Mouse (Mus musculus) heart, adult 2 months (tissue): ENCODE measurements around the gene Tas1r2. TPM values are rescaled to one million over a fixed set of nuclear protein-coding genes. Genes with fewer than 3 reads are reported as not detected.

Experiments used
- DNase-seq, 2 experiments: peaks; one replicate each; pipeline ENCODE4 v3.0.0; 2021
- H3K27ac ChIP-seq: fragments of 200-600 bp; 2 replicates; pipeline ENCODE4 v1.8.1; 2022
- H3K27me3 ChIP-seq: fragments of 200-500 bp; 2 replicates; pipeline ENCODE4 v1.6.1; 2012; ENCODE audit warnings: mild to moderate bottlenecking, low read length, inconsistent platforms, mixed read lengths; ENCODE audit not compliant: control insufficient read depth, insufficient read depth
- H3K36me3 ChIP-seq: fragments of 200-500 bp; 2 replicates; pipeline ENCODE4 v1.6.1; 2012; ENCODE audit warnings: low read length, inconsistent platforms; ENCODE audit not compliant: control insufficient read depth, insufficient read depth
- H3K4me1 ChIP-seq: fragments of 200-500 bp; 2 replicates; pipeline ENCODE4 v1.6.1; 2011; ENCODE audit warnings: low read length; ENCODE audit not compliant: control insufficient read depth, insufficient read depth
- H3K4me3 ChIP-seq: fragments of 200-600 bp; 2 replicates; pipeline ENCODE4 v1.8.1; 2022
- H3K79me2 ChIP-seq: fragments of 200-500 bp; replicated peaks from 2 replicates; pipeline ENCODE4 v1.6.1; 2012; ENCODE audit warnings: mild to moderate bottlenecking, inconsistent platforms, low read length, moderate library complexity, mixed read lengths; ENCODE audit not compliant: control insufficient read depth, insufficient read depth
- H3K9ac ChIP-seq: fragments of 200-500 bp; 2 replicates; pipeline ENCODE4 v1.6.1; 2012; ENCODE audit warnings: low read depth, mild to moderate bottlenecking, control low read depth, inconsistent platforms, low read length, mixed read lengths
- CTCF ChIP-seq: fragments of 200-600 bp; IDR thresholded peaks from 2 replicates; pipeline ENCODE4 v1.8.1; 2022; ENCODE audit warnings: antibody characterized with exemption, mild to moderate bottlenecking, moderate library complexity
- EP300 ChIP-seq: fragments of 200-500 bp; IDR thresholded peaks from 2 replicates; pipeline ENCODE4 v1.6.1; 2011; ENCODE audit warnings: low read depth, low read length, control low read depth; ENCODE audit not compliant: insufficient read depth
- POLR2A ChIP-seq: fragments of 200-500 bp; IDR thresholded peaks from 2 replicates; pipeline ENCODE4 v1.6.1; 2011; ENCODE audit warnings: mild to moderate bottlenecking, low read depth, low read length, control low read depth; ENCODE audit not compliant: insufficient read depth
- WGBS: fragments of 180-500 bp; shearing (Covaris S2); methylation state at CpG from one replicate; pipeline ENCODE4 v1.1.7; 2018; 5-methylcytosine and 5-hydroxymethylcytosine counted together
- intact Hi-C: fragments of 180-260 bp; cut with DNase I; formaldehyde crosslinking; loops from one replicate; pipeline ENCODE4 v1.15.1; 2025
- microRNA-seq, 2 experiments: library from miRNA; unstranded; fragments of <30 nt; microRNA quantifications; one replicate each; pipeline ENCODE4 v1.2.0; 2021
- polyA plus RNA-seq: library from polyadenylated mRNA; depleted of rRNA; stranded (reverse); fragments of >200 nt; gene quantifications from 2 replicates; pipeline ENCODE4 v1.2.3, GENCODE M21; 2012; rRNA removed
- total RNA-seq, 2 experiments: library from RNA; stranded (reverse); gene quantifications; 2 replicates each; pipeline ENCODE4 v1.2.3; 2021

Tas1r2 gene
- total and polyA plus RNA-seq, 3 experiments: not detected

- no peak overlapping the region for H3K4me3 ChIP-seq
- DNase-seq: no peak
- no peaks in the 10 kb centered on the region for H3K79me2 ChIP-seq
- H3K9ac ChIP-seq: no peak overlapping the region
- 71% methylated on average over 10 of the region's 10 CpGs for WGBS
- no peaks in the 10 kb centered on the region for H3K4me1 ChIP-seq
- intact Hi-C loops: no loop called here
- no peak for TF ChIP-seq POLR2A
- TF ChIP-seq CTCF: no peak
- no peak for TF ChIP-seq EP300
- no peaks in the 10 kb centered on the region for H3K36me3 ChIP-seq
- no peak overlapping the region for H3K27ac ChIP-seq
- no peaks in the 10 kb centered on the region for H3K27me3 ChIP-seq
Observed at GRCm38 (mm10) chr4:139716477-139717169, 63.3 kb downstream of the Tas1r2 start.

DNA sequence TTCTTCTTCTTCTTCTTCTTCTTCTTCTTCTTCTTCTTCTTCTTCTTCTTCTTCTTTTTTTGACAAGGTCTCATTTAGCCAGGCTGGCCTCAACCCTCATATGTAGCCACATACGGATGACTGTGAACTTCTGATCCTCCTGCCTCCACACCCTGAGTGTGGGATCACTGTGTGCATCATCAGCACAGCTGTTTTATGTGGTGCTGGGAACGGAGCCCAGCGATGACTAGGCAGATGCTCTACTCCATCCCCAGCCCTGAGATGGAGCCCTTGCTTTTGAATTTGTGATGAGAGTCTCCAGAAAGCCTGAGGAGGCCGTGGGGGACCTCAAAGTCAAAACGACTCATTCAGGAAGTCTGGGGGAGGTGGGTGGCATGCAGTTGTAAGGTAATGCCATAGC, 65.6 kb downstream of the Tas1r2 start:
- WGBS: 68% methylated on average over 5 of the region's 5 CpGs
- no peak for DNase-seq
- TF ChIP-seq CTCF (no peak), POLR2A (no peak)
- no peaks in the 10 kb centered on the region for H3K79me2 ChIP-seq
- no peaks in the 10 kb centered on the region for H3K36me3 ChIP-seq
- no peak overlapping the region for H3K27ac ChIP-seq
- no peak overlapping the region for H3K4me3 ChIP-seq
- H3K4me1 ChIP-seq: no peaks in the 10 kb centered on the region
- H3K9ac ChIP-seq: no peak overlapping the region
- intact Hi-C loops: no loop called here
- no peaks in the 10 kb centered on the region for H3K27me3 ChIP-seq

Small RNAs within 50 kb of the gene (microRNA-seq; reads per million reads assigned to microRNA genes)
- 0.39 to 0.56 reads per million in 2 experiments for gene Mir7020

Other genes starting within 250 kb of the Tas1r2 start
- 1 to 10 TPM; 4.9 to 5.0 TPM for gene Iffo2, start 123.0 kb upstream of the Tas1r2 start, total RNA-seq
- gene Iffo2, start 123.0 kb upstream of the Tas1r2 start, polyA plus RNA-seq: 3.1 and 4.5 TPM in 2 replicates
- gene Gm21969, start 50.4 kb upstream of the Tas1r2 start, total RNA-seq: not detected
- 0.06 TPM in 1 of 2 replicates, not detected in the other for gene Gm21969, start 50.4 kb upstream of the Tas1r2 start, polyA plus RNA-seq
- 10 to 100 TPM; 79.7 to 96.7 TPM for gene Aldh4a1, start 30.7 kb upstream of the Tas1r2 start, total RNA-seq
- 120 and 149 TPM in 2 replicates for gene Aldh4a1, start 30.7 kb upstream of the Tas1r2 start, polyA plus RNA-seq
- not detected for gene Pax7, start 180.0 kb downstream of the Tas1r2 start, total RNA-seq
- not detected in 2 replicates for gene Pax7, start 180.0 kb downstream of the Tas1r2 start, polyA plus RNA-seq